Mouse (Mus musculus) embryo, embryonic 11 days (tissue): Measurements from ENCODE around the gene Camta1.

Experiments used
- DNase-seq: peaks from one replicate; pipeline ENCODE4 v3.0.0-alpha.2; 2015

Gene Camta1

DNA sequence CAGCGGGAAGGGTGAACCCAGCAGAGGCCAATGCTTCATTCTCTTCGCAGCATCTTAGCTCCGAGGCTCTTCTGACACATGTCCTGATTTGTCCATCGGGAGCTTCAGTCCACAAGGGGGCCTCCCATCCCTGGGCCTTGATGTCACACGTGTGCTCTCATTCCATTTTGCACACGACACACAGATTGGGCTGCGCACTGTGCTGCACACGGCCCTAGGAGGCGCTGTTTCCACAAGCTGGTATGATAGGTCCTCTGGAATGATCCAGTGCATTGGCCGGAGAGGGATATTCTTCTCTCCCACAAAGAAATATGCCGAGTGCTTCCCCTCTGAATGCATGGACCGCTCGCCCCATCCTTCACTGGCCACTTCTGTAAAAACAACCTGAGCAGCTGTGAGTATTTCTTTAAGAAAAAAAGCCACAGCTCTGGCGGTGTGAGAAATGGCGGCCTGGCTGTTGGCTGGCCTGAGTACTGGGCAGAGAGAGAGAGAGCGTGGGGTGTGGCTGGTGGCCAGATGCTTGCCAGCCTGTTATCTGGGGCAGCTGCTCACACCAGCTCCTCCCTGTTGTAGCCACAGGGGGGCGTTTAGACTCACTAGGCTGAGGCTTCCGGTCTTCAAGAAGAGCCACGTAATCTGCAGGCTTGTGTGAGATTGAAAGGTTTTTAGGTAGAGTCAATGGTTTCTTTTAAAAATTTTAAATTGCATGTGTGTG is 622.5 kb downstream of the Camta1 start:
- no peak for DNase-seq

DNA sequence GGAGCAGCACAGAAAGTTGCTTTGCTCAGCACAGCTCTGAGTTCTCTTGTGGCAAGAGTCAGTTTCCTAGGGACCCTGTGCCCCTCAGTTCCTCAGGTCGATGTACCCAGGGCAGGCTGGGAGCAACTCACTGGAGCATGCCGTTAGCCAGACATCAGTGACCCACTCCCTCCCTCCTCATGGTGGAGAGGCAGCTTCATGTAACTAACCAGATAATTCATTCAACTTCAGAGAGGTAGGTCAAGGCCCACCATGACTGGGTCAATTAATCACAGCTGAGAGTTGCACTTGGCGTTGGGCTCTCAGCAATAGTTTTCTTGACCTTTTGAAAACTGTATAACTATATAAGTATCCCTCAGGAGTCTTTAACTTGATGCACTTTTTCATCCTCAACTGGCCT is 624.2 kb downstream of the Camta1 start:
- DNase-seq = no peak

DNA sequence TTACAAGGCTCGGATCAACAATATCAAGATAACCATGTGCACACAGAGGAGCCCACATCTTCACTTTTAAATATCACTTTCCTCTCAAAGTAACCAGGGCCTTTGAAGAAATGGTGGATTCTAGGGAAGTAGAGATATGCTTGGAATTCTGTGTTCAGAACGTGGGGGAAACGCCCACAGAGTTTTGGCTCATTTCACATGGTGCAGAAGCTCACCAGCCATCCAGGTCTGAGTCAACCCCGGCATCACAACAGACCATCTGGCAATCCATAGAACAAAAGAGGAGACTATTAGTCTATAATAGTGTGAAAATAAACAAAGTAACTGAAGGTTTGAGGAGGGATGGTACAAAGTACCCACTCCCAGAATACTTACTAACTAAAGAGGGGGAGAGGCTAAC is 626.7 kb downstream of the Camta1 start:
- DNase-seq = no peak

DNA sequence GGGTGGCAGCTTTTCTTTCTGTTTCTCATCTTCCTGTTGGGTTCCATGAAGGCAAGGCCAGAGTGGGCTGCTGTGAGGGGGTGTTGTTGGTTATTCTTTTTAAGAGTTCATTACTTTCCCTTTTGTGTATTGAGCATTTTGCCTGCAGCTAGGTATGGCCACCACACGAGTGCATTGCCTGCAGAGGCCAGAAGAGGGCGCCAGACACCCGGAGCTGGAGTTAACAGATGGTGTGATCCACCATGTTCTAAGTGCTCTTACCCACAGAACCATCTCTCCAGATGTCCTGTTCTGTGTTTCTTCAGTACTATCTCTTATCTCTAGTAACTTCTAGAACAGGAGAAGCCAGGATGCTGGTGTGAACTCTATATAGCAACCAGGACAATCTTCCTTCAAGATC is 629.6 kb downstream of the Camta1 start:
- no peak for DNase-seq

DNA sequence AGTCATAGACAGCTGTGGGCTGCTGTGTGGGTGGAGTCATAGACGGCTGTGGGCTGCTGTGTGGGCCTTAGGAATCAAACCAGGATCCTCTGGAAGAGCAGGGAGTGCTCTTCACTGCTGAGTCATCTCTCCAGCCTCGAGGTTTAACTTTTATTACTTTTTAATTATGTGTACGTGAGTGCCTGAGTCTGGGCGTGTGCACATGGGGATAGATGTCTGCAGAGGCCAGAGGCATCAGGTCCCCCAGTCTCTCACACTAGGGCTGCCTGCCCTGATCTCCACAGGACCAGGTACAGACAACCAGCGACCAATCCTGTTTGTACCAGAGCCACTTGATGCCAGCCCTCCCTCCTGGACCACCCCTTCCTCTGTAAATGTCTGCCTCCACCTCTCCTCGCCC is 632.6 kb downstream of the Camta1 start:
- no peak for DNase-seq

DNA sequence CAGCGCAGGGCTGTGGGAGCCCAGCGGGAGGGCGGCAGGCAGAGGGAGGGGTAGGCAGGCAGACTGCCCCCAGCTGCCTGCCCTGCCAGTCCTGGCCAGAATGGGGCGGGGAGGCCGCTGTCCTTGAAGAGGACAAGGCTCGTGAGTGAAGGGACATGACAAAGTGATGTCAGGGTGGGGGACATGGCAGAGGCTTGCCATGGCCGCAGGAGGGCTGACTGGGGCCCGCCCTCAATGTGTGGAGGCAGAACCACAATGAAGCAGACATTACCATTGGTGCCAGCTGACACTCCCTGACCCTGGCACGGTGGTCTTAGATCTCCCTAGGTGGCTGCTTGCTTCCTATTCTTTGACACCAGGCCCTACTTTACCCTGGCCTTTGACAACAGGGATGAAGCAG is 635.2 kb downstream of the Camta1 start:
- peak; percentile 29 for DNase-seq

DNA sequence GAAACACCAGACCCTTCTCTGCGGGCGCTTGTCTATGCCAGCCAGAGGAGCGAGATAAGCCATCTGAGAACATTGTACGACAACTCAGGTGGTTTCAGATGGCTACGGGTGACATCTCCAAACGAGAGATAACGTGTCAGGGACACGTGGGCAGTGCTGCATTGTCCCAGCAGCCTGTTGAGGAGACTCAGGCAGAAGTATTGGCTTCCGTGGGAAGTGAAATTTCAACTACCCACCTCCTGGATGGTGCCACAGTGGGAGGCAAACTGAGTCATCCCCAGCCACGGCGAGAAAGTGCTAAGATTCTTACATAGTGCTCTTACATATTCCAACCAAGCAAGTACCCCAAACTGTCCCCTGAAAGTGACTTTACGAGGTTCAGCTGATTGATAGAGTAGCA is 637.7 kb downstream of the Camta1 start:
- no peak for DNase-seq

DNA sequence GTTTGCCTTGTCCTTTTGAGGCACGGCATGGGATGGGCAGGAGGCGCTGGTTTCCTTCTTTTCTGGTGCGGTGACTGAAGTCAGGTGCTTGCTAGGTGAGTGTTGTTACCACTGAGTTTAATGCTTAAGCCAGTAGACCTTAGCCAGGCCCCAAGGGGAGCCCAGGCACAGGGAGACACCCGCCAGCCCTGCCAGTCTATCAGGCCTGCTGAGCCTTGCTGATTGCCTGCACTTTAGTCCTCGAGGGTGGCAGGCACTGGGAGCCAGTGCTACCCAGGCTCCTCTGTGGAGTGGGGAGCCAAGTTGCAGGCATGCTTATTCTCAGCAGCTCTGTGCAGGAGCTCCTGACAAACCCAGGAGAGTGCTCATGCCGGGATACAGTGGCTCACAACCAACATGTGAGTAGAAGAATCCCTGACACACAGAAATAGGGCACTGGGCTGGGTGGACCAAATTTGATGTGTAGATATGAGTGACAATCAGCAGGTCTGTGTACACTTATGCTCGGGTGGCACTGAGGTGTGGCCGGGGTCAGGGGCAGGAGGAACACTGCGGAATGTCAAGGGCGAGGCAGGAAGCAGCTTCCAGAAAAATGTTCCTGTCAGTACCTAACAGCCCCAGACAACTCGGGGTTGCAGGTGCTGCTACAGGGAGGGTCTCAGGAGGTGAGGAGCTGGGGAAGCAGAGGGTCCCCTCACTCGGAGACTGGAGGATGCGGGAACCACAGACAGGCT is 638.2 kb downstream of the Camta1 start:
- no peak for DNase-seq

DNA sequence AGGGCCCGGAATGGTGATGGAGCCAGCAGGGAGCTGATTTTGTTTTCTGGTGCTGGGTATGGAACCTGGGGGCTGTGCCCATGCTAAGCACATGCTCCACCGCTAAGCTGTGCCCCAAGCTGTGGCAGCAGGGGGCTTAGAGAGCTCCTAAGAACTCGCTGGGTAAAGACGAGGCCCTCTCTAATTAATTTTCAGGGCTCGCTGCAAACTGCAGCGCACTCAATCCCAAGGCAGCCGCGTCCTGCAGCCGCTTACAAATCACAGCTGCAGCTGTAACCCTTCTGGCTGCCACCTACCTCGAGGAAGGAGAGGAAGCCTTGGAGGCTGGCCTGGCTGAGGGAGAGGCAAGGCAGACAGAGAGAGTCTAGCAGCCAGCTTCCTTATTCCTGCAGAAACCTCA is 639.0 kb downstream of the Camta1 start:
- DNase-seq = peak; percentile 30

DNA sequence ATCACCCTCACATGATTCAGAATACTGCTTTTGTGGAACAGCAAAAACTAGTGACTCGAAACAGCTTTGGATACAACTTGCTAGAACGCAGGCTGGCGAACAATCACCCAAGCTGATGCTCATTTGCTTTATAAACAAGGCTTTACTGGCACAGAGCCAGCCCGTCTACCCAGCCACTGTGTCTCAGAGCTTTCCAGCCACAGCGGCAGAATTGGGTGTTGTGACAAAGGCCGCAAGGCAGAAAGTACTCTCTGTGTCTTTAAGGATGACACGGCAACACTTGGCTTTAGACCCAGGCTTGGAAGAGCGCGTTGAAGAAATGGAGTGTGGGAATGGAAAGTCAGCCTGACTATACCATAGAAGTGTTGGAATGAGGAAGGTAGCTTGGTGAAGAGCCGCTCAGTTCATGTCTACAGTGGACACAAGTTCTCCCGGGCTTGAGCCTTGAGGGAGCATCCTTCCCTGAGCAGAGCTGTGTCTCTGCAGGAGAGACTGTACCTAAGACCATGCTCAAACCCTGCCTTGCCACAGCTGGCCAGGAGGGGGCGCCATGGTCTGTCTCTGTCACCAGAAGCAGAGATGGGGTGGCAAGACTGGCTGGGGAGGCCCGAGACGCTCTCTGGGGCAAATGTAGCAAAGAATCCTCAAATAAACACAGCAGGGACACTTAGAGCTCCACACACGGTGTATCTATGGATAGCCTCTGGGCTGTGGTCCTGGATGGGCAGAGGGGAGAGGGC is 645.0 kb downstream of the Camta1 start:
- no peak for DNase-seq

DNA sequence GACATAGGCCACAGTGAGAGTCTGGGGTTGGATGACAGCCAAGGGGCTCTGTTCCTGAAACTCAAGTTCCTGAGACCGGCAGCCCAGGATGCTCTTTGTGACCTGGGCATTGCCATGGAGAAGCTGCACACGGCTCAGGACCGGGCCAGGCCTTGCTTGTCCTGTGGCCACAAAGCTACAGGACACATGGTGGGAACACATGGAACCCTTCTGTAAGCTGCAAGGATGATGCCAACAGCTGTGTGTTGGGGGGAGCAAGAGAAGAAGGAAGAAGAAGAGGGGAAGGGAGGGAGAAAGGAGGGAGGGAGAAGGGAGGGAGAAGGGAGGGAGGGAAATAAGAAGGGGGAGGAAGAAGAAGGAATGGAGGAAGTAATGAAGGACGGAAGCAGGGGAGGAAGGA is 645.8 kb downstream of the Camta1 start:
- no peak for DNase-seq

DNA sequence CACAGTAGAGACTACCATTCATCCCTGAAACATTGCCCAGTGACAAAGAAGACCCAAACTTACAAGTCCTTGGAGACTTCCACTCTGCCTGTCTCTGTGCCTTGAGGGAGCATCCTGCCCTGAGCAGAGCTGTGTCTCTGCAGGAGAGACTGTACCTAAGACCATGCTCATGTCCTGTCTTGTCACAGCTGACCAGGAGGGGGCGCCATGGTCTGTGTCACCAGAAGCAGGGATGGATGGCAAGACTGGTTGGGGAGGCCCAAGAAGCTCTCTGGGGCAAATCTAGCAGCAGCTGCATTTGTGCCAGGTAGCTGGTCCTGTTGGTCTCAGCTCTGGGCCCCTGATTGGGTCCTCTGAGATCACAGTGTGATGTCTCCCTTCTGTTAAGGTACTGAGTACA is 646.5 kb downstream of the Camta1 start:
- DNase-seq = no peak

DNA sequence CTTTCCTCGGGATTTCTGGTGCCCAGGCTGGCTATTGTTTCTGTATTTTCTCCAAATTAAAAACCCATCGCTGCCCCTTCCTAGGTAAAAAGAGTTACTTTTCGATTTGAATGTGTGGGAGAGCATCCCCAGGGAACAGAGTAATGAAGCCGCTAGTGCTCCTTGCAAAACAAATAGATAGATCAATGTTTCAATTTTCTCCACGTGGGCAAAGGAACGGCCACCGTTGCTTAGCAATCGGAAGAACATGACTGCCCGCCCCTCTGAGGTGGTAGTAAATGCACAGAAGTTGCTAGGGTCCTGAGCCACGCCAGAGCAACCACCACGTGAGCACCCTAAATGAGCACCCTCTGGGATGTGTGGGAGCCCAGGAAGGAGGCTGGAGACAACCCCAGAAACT is 648.2 kb downstream of the Camta1 start:
- no peak for DNase-seq

DNA sequence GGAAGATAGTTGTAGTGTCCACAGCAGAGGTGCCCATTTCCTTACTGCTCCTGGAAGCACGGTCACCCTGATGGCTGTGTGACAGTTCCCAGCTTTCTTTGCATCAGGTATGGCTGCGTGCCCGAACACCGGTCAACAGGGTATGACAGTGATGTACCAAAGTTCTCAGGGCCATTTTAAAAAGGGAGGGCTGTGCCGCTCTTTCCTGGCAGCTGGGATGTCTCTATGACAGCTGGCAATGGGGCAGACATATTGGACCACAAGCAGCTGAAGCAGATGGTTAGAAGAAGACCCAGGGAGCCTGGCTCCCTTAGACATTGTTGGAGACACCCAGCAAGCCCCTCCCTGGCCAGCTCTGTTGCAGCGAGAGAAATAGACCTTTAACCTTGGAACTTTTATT is 649.7 kb downstream of the Camta1 start:
- DNase-seq = no peak

DNA sequence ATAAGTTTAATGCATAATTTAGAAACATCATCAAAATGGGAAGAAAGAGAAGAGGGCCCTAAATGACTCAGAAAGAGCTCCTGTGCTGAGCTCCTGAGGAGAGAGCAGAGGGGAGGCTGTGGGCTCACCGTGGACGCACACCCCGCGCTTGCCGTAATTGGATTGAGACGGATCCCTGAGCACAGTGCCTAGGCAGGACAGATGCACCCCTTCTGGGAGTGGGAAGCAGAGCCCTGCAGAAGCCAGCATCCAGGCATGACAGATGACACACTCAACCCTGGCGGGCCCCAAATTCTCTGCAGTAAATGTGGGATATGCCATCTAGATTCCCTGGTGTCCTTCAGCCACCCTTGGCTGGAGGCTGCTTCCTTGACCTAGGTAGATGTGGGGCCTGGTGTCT is 654.1 kb downstream of the Camta1 start:
- DNase-seq = no peak

DNA sequence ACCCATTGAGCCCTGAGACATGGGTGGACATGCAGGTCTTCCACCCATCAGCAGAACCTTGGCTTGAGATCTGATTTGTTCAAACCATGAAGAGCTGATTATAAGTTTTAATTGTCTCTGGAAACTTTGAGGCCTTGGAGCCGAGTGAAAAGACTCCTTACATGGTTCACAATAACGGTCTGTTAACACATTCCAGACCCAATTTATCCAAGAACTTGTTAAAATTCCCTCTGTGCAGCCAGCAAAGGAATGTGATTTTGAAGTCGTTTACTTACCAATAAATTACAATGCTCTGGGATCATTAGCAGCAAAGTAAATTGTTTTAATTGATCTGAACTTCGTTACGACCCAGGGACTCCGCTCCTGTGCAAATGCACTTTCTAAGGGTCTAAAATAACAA is 658.8 kb downstream of the Camta1 start:
- no peak for DNase-seq

DNA sequence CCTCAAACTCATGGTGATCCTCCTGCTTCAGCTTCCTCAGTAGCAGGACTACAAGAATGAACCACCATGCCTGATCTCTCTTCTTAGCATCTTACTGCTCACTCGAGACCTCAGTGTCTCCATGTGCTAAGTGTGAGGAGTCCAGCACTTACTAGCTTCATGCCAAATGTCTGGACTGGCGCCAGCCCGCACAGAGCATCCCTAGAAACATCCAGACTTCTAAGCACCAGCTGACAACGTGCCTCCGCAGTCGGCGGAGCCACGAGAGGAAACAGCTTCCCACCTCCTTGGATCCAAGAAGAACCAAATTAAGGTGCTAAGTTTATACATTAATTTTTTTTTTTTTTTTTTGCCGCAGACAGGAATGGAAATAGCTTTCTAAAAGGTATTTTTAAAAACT is 661.4 kb downstream of the Camta1 start:
- no peak for DNase-seq

DNA sequence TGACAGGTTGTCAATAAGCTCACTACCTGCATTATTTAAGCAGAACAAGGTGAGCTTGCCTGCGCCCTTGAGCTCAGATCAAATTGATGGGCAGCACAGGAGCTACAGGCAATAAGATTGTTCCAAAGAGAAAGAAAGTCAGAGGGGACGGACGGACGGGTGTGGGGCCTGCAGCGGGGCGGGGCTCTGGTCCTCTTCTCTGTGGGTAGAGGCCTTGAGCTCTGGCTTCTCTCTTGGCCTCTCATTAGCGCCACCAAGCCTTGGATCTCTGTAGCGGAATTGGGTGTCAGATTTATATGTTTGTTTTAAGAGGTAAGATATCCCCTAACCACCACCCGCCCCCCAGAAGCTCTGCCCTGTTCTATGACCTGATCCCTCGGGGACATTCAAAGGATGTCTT is 666.5 kb downstream of the Camta1 start:
- DNase-seq = no peak

DNA sequence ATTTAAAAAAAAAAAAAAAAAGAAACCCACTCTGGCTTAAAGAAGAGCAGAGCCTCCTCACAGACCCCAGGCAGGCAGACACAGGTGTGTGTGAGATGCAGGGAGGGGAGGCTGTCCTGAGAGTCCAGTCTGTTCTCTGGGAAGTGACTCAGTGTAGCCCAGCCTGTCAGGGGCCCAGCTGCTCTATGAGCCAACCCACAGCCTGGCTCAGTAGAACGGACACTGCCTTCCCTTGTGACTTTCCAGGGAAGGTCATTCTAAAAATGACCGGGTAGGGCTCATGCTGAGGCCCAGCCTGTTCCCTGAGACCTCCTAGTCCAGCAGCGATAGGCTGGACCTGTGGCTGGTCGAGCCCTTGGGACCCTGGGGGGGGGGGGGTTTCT is 667.0 kb downstream of the Camta1 start:
- DNase-seq = no peak

DNA sequence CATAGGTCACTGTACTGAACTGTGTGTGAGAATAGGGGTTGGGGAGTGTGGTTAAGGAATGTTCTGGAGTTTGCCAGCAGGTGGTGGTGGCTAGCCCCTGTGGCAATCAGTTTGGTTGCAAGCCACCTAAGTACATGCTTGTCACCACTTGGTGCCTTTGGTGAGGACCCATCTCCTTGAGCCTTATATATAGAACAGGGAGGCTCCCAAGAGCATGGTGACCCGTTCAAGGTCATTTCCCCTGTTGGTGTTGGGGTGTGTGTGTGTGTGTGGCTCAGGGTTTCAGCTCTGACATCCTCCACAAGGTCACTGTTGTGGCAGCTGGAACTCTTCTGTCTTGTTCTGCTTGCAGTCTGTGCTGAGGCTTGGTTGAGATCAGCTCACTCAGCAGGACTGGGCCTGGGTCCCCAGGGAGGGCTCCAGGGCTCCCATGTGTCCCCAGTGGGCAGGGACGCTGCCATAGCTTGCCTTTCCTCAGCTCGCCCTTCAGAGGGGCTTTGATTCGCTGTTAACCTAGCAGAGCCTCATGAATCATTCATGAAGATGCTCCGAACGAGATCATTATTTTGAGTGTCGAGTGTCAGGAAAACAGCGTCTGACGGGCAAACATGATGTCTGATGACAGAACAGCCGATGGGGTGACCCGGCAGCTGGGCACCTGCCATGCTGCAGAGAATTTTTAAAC is 667.5 kb downstream of the Camta1 start:
- DNase-seq = peak; percentile 44

DNA sequence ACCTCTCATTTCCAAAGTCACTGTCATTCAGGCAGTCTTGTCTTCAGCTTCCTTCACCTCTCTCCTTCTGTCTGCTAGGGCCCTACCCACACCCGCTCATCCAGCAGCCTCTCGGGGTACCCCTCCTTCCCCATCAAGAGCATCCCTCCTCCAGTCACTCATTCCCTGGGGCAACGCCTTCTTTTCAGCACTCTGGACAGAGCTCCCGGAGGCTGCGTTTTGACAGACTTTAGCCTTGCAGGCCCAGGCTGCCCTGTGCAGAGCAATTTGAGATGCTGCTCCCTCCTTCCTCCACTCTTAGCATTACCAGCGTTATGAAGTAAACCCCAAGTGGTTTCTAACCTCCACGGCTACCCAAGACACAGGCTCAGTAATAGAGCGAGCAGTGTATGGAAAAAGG is 675.2 kb downstream of the Camta1 start:
- DNase-seq = peak; percentile 85

DNA sequence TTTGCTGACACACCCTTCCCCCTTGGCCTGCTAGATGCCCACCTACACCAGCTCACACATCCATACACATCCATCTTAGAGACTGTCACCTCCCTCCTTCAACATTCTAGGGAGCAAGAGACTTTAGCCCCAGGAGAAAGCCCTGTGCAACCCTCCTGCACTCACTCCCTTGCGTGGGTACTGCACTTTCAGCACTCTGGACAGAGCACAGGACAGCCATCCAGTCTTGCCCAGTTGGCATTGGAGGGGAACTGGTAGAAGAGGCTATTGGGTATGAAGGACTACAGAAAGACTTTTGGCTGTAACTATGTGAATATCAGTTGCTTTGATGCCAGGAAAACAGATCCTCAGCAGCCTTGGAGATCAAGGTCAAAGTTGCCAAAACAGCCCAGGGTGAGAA is 675.9 kb downstream of the Camta1 start:
- DNase-seq = peak; percentile 62

DNA sequence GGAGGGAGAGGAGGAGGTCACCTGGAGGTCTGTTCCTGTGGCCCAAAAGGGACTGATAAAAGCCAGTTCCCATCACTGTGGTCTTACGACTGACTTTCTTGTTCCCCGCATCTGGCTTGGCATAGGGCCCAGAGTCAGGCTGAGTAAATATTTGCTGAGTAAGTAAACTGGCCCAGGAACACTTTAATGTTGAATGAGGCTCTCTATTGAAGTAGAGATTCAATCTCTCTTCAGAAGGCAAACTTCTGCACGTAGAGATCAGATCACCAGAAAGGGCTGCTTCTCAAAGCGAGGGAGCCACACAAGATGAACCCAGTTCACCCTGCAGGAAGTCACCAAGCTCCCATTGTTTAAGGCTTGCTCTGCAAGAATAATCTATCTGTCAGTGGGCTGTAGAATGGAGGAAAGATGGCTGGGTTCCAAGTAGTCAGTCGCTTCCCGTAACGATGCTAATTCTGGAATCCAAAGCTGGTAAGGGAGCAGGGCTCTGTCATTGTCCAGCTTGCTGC is 681.2 kb downstream of the Camta1 start:
- DNase-seq = no peak
